Mouse (Mus musculus) heart, adult 2 months (tissue): ENCODE data around the gene Uckl1. TPM values are rescaled to one million over a fixed set of nuclear protein-coding genes. Genes with fewer than 3 reads are reported as not detected.

Experiments used
- DNase-seq, 2 experiments: peaks; one replicate each; pipeline ENCODE4 v3.0.0; 2021
- H3K27ac ChIP-seq: fragments of 200-600 bp; 2 replicates; pipeline ENCODE4 v1.8.1; 2022
- H3K27me3 ChIP-seq: fragments of 200-500 bp; 2 replicates; pipeline ENCODE4 v1.6.1; 2012; ENCODE audit warnings: mild to moderate bottlenecking, low read length, inconsistent platforms, mixed read lengths; ENCODE audit not compliant: control insufficient read depth, insufficient read depth
- H3K36me3 ChIP-seq: fragments of 200-500 bp; 2 replicates; pipeline ENCODE4 v1.6.1; 2012; ENCODE audit warnings: low read length, inconsistent platforms; ENCODE audit not compliant: control insufficient read depth, insufficient read depth
- H3K4me1 ChIP-seq: fragments of 200-500 bp; 2 replicates; pipeline ENCODE4 v1.6.1; 2011; ENCODE audit warnings: low read length; ENCODE audit not compliant: control insufficient read depth, insufficient read depth
- H3K4me3 ChIP-seq: fragments of 200-600 bp; 2 replicates; pipeline ENCODE4 v1.8.1; 2022
- H3K79me2 ChIP-seq: fragments of 200-500 bp; replicated peaks from 2 replicates; pipeline ENCODE4 v1.6.1; 2012; ENCODE audit warnings: mild to moderate bottlenecking, inconsistent platforms, low read length, moderate library complexity, mixed read lengths; ENCODE audit not compliant: control insufficient read depth, insufficient read depth
- H3K9ac ChIP-seq: fragments of 200-500 bp; 2 replicates; pipeline ENCODE4 v1.6.1; 2012; ENCODE audit warnings: low read depth, mild to moderate bottlenecking, control low read depth, inconsistent platforms, low read length, mixed read lengths
- CTCF ChIP-seq: fragments of 200-600 bp; IDR thresholded peaks from 2 replicates; pipeline ENCODE4 v1.8.1; 2022; ENCODE audit warnings: antibody characterized with exemption, mild to moderate bottlenecking, moderate library complexity
- EP300 ChIP-seq: fragments of 200-500 bp; IDR thresholded peaks from 2 replicates; pipeline ENCODE4 v1.6.1; 2011; ENCODE audit warnings: low read depth, low read length, control low read depth; ENCODE audit not compliant: insufficient read depth
- POLR2A ChIP-seq: fragments of 200-500 bp; IDR thresholded peaks from 2 replicates; pipeline ENCODE4 v1.6.1; 2011; ENCODE audit warnings: mild to moderate bottlenecking, low read depth, low read length, control low read depth; ENCODE audit not compliant: insufficient read depth
- WGBS: fragments of 180-500 bp; shearing (Covaris S2); methylation state at CpG from one replicate; pipeline ENCODE4 v1.1.7; 2018; 5-methylcytosine and 5-hydroxymethylcytosine counted together
- intact Hi-C: fragments of 180-260 bp; cut with DNase I; formaldehyde crosslinking; loops from one replicate; pipeline ENCODE4 v1.15.1; 2025
- long read RNA-seq: library from polyadenylated mRNA; stranded (forward); transcript quantifications from one replicate; pipeline ENCODE4 v2.0.0, GENCODE M21; 2021
- polyA plus RNA-seq: library from polyadenylated mRNA; depleted of rRNA; stranded (reverse); fragments of >200 nt; gene quantifications from 2 replicates; pipeline ENCODE4 v1.2.3, GENCODE M21; 2012; rRNA removed
- total RNA-seq, 2 experiments: library from RNA; stranded (reverse); gene quantifications; 2 replicates each; pipeline ENCODE4 v1.2.3; 2021

The Uckl1 gene
- total RNA-seq, result 10 to 100 TPM; 31.3 to 32.5 TPM
- polyA plus RNA-seq, result 115 and 156 TPM in 2 replicates
- long read RNA-seq, partial matches to known transcripts, result 3 of 56 reads
- long read RNA-seq, other reads (novel, unspliced or antisense), result 51 of 56 reads

DNA sequence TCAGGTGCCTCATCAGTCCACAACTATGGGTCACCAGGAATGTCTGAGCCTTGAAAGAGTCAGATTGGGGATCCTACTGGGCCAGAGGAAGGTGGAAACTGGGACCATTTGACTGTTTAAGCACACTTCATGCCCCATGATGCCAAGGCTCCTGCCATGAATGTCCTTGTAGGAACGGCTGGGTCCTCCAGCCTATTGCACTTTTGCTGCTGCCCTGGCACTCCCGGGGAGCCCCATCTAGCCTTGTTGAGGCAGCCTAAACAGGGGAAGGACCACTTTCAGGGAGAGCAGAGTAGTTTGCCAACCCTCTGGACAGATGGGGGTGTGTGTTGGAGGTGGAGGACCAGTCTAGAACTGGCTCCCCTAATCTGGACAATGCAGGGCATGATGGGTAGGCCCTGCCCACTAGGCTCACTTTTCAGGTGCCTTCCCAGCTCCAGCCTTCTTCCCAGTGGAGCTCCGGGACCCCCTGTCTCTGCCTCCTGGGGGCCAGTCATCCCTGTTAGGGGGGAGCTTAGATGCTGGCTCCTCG lies at the start of gene Uckl1:
Gene Uckl1 (minus strand): TSS at position 482 of the 532 bp plus-strand sequence.
- DNase-seq, result no peak
- no peak within 1 kb of the TSS for H3K9ac ChIP-seq
- no peaks in the 10 kb centered on the region for H3K36me3 ChIP-seq
- 86% methylated on average over 4 of the region's 4 CpGs for WGBS
- no peak for TF ChIP-seq POLR2A
- TF ChIP-seq EP300, result no peak
- no peak for TF ChIP-seq CTCF
- H3K27me3 ChIP-seq, result no peaks in the 10 kb centered on the region
- H3K4me1 ChIP-seq, result 0 out of 2 replicates have a peak, but pooled peaks cover 1% of the 10 kb centered on the region
- no peak within 1 kb of the TSS for H3K4me3 ChIP-seq
- intact Hi-C loops, result loop anchor here (10.0 kb wide), 1 partner anchor 400 kb away; the partner anchor contains the start of gene Ppdpf
- H3K79me2 ChIP-seq, result no peaks in the 10 kb centered on the region
- H3K27ac ChIP-seq, result no peak within 1 kb of the TSS

DNA sequence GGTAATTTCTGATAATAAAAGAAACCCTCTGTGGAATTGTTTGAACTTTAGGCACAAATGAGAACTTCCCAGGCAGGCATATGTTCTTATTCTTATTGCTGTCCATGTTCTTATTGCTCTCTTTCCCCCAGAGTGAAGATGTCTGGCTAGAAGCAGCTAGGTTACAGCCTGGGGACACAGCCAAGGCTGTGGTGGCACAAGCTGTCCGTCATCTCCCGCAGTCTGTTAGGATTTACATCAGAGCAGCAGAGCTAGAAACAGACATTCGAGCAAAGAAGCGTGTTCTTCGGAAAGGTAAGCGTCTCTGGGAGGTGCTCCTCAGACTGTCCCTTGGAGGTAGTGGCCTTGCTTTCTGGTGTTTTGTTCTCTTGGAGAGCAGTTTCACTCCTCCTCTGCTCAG lies 47.9 kb upstream of the Uckl1 start:
- no peaks in the 10 kb centered on the region for H3K27me3 ChIP-seq
- no peaks in the 10 kb centered on the region for H3K4me1 ChIP-seq
- TF ChIP-seq CTCF, result no peak
- no peak for TF ChIP-seq EP300
- TF ChIP-seq POLR2A, result no peak
- no peak overlapping the region for H3K27ac ChIP-seq
- no peaks in the 10 kb centered on the region; the same call in none of the 2 replicates for H3K36me3 ChIP-seq
- no peak for DNase-seq
- H3K9ac ChIP-seq, result no peak overlapping the region
- no peak overlapping the region for H3K4me3 ChIP-seq
- H3K79me2 ChIP-seq, result peaks cover 1% of the 10 kb centered on the region; the same call in 1 of the 2 replicates
- intact Hi-C loops, result no loop called here
- 99% methylated on average over 6 of the region's 6 CpGs for WGBS

DNA sequence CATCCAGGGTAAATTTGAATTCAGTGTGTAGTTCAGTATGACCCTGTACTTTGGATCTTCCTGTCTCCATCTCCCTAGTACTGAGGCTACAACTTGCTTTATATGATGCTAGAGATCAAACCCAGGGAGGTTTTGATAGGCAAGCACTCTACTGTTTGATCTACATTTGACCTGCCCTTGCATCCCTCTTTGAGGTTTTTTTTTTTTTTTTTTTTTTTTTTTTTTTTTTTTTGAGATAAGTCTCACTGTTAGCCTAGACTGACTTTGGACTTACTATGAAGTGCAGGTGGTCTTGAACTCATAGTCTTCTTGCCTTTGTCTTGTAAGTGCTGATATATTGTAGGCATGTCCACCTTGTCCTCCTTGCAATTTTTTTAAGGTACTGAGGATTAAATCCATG lies 43.8 kb upstream of the Uckl1 start:
- no peak for DNase-seq
- H3K4me1 ChIP-seq, result no peaks in the 10 kb centered on the region
- H3K27ac ChIP-seq, result no peak overlapping the region
- intact Hi-C loops, result loop anchor here (10.0 kb wide), 1 partner anchor 236 kb away; the partner anchor contains the start of gene Polr3k
- no peaks in the 10 kb centered on the region; the same call in 1 of the 2 replicates for H3K36me3 ChIP-seq
- no peaks in the 10 kb centered on the region for H3K27me3 ChIP-seq
- H3K9ac ChIP-seq, result no peak overlapping the region
- peaks cover 1% of the 10 kb centered on the region; the same call in 1 of the 2 replicates for H3K79me2 ChIP-seq
- TF ChIP-seq CTCF (no peak), POLR2A (no peak), EP300 (no peak)
- no peak overlapping the region for H3K4me3 ChIP-seq

DNA sequence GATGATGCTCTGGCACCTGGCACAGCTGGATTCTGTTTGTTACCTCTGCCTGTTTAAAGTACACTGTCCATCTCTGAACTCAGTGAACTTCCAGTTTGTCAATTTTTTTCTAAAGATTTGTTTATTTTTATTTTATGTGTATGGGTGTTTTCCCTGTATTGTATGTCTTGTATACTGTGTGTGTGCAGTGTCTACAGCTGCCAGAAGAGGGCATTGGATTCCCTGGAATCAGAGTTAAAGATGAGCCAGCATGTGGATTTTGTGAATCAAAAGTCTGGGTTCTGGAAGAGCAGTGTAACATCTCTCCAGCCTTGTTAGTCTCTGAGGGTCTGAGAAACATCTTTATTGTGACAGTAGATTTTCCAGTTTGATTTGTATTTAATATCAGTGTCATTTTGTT lies 38.7 kb upstream of the Uckl1 start:
- intact Hi-C loops, result loop anchor here (2.0 to 10.0 kb wide), 4 partner anchors 34 to 241 kb away; partner anchors contain the start of genes Gm29797 and Polr3k
- TF ChIP-seq EP300, result no peak
- TF ChIP-seq CTCF, result peak; percentile 78
- no peaks in the 10 kb centered on the region for H3K79me2 ChIP-seq
- peak in 1 of 2 experiments; percentile 23 for DNase-seq
- H3K9ac ChIP-seq, result no peak overlapping the region
- no peaks in the 10 kb centered on the region for H3K27me3 ChIP-seq
- no peak overlapping the region for H3K4me3 ChIP-seq
- no peaks in the 10 kb centered on the region for H3K4me1 ChIP-seq
- H3K36me3 ChIP-seq, result no peaks in the 10 kb centered on the region
- H3K27ac ChIP-seq, result no peak overlapping the region

DNA sequence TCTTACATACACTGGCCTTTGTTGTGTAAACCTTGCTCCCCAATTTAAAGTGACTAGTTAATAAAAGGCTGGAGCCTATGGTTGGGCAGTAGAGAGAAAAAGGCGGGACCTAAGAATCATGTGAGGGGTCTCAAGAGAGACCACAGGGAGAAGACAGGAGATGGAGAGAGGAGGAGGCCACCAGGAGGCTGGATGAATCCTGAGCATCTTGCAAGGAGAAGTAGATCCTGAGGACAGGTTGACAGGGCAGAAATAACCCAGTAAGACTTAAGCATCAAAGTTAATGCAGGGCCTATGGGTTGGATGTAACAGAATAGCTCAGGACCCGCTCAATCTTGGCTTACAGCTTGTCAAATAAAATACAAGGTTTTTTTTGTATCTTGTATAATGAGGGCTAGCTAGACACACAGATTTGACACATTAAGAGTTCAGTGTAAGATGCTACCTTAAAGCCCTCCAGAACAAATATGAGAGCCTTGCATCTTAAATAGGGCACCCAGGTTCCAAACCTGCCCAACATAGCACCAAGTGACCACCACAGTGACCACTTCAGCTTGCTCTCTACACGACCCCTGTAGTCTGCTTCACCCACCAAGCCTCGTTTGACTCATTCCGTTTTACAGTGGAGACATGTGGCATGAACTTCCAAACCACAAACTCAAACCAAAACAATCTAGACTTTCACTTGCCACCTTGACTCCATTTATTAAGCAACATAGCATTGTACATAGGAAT lies 34.2 kb upstream of the Uckl1 start:
- no peak overlapping the region for H3K27ac ChIP-seq
- H3K4me3 ChIP-seq, result no peak overlapping the region
- intact Hi-C loops, result no loop called here
- WGBS, result 87% methylated on average over 5 of the region's 5 CpGs
- no peaks in the 10 kb centered on the region; the same call in 1 of the 2 replicates for H3K79me2 ChIP-seq
- no peaks in the 10 kb centered on the region for H3K27me3 ChIP-seq
- no peak for DNase-seq
- TF ChIP-seq POLR2A, result no peak
- TF ChIP-seq CTCF, result no peak
- TF ChIP-seq EP300, result no peak
- no peak overlapping the region for H3K9ac ChIP-seq
- H3K36me3 ChIP-seq, result no peaks in the 10 kb centered on the region
- no peaks in the 10 kb centered on the region for H3K4me1 ChIP-seq

DNA sequence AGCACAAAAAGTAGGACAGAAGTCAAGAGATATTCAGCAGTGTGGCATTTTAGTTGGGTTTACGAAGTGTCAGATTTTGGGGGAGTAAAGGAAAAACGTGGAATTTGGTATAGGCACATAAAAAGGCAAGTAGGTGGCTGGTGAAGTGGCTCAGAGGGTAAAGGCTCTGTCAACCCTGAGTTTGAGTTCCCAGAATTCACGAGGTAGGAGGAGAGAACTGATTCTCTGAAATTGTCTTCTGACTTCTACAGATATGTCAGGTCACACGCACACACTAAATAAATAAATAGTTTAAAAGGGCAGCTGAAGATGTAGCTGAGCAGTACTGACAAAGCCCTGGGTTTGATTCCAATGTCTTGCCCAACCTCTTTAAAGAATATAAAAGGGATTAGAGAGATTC lies 17.7 kb upstream of the Uckl1 start:
- no peak for DNase-seq
- H3K4me1 ChIP-seq, result peaks cover 3% of the 10 kb centered on the region
- no peaks in the 10 kb centered on the region for H3K36me3 ChIP-seq
- 65% methylated on average over 4 of the region's 4 CpGs for WGBS
- TF ChIP-seq CTCF (no peak), POLR2A (no peak), EP300 (no peak)
- no peak overlapping the region for H3K27ac ChIP-seq
- peak overlapping the region; percentile 87; the same call in 1 of the 2 replicates for H3K4me3 ChIP-seq
- intact Hi-C loops, result no loop called here
- no peaks in the 10 kb centered on the region for H3K27me3 ChIP-seq
- H3K79me2 ChIP-seq, result 0 out of 2 replicates have a peak, but pooled peaks cover 1% of the 10 kb centered on the region
- H3K9ac ChIP-seq, result no peak overlapping the region
